Mouse (Mus musculus) stomach, embryonic 15.5 days (tissue): ENCODE results near the gene Gm10837. TPM values are rescaled to one million over a fixed set of nuclear protein-coding genes. Genes with fewer than 3 reads are reported as not detected.

Experiments used
- ATAC-seq: fragments of 200-750 bp; cut with Nextera tagmentation; 2 replicates; pipeline ENCODE4 v1.8.0; 2017; ENCODE audit warnings: low read depth, moderate number of reproducible peaks, moderate TSS enrichment; ENCODE audit not compliant: insufficient read depth, low FRiP score
- H3K27ac ChIP-seq: fragments of 300-500 bp; sonication (generic); 2 replicates; pipeline ENCODE4 v1.5.1; 2015; ENCODE audit warnings: mild to moderate bottlenecking, inconsistent platforms
- H3K27me3 ChIP-seq: fragments of 300-500 bp; sonication (generic); replicated peaks from 2 replicates; pipeline ENCODE4 v1.6.1; 2015; ENCODE audit warnings: inconsistent platforms
- H3K36me3 ChIP-seq: fragments of 300-500 bp; sonication (generic); 2 replicates; pipeline ENCODE4 v1.6.1; 2015; ENCODE audit warnings: inconsistent platforms
- H3K4me1 ChIP-seq: fragments of 300-500 bp; sonication (generic); 2 replicates; pipeline ENCODE4 v1.6.1; 2015; ENCODE audit warnings: inconsistent platforms
- H3K4me2 ChIP-seq: fragments of 300-500 bp; sonication (generic); 2 replicates; pipeline ENCODE4 v1.6.1; 2015; ENCODE audit warnings: mild to moderate bottlenecking, inconsistent platforms
- H3K4me3 ChIP-seq: fragments of 300-500 bp; sonication (generic); replicated peaks from 2 replicates; pipeline ENCODE4 v1.5.1; 2015; ENCODE audit warnings: inconsistent platforms
- H3K9ac ChIP-seq: fragments of 300-500 bp; sonication (generic); 2 replicates; pipeline ENCODE4 v1.6.1; 2015; ENCODE audit warnings: inconsistent platforms
- H3K9me3 ChIP-seq: fragments of 300-500 bp; sonication (generic); 2 replicates; pipeline ENCODE4 v1.6.1; 2016; ENCODE audit warnings: inconsistent platforms
- WGBS: fragments of 180-500 bp; shearing (Covaris S2); methylation state at CpG from one replicate; pipeline ENCODE4 v1.1.7; 2015; 5-methylcytosine and 5-hydroxymethylcytosine counted together
- polyA plus RNA-seq: library from polyadenylated mRNA; unstranded; fragments of >200 nt; fragmentation: Nextera tagmentation; extraction: Ambion mirVana; gene quantifications from 2 replicates; pipeline ENCODE4 v1.2.1, GENCODE M21; 2015

Gene Gm10837
- polyA plus RNA-seq, 1 experiment from 2014 or later, result not detected

DNA sequence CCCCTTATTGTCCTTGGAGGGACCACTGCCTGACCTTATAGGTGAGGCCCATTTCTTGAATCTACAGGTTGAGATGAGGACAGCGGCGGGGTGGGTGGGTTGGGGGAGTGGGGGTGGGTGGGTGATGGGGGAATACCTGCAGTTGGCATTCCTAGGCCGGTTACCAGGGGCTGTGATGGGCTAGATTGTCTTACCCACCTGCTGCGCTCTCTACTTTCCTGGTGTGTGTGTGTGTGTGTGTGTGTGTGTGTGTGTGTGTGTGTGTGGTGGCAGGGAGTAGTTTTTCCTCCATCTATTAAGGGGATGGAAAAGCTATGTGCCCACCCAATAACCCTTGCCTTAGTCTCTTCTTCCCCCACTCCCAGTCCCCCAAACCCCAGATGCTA, 5.9 kb upstream of the Gm10837 start:
- WGBS, result 5% methylated on average over 3 of the region's 4 CpGs
- peaks cover 75% of the 10 kb centered on the region for H3K27me3 ChIP-seq
- no peaks in the 10 kb centered on the region for H3K9me3 ChIP-seq
- no peak for ATAC-seq
- H3K9ac ChIP-seq, result no peak overlapping the region
- H3K36me3 ChIP-seq, result no peaks in the 10 kb centered on the region
- H3K27ac ChIP-seq, result no peak overlapping the region
- no peaks in the 10 kb centered on the region for H3K4me1 ChIP-seq
- H3K4me3 ChIP-seq, result no peak overlapping the region
- H3K4me2 ChIP-seq, result no peak overlapping the region

DNA sequence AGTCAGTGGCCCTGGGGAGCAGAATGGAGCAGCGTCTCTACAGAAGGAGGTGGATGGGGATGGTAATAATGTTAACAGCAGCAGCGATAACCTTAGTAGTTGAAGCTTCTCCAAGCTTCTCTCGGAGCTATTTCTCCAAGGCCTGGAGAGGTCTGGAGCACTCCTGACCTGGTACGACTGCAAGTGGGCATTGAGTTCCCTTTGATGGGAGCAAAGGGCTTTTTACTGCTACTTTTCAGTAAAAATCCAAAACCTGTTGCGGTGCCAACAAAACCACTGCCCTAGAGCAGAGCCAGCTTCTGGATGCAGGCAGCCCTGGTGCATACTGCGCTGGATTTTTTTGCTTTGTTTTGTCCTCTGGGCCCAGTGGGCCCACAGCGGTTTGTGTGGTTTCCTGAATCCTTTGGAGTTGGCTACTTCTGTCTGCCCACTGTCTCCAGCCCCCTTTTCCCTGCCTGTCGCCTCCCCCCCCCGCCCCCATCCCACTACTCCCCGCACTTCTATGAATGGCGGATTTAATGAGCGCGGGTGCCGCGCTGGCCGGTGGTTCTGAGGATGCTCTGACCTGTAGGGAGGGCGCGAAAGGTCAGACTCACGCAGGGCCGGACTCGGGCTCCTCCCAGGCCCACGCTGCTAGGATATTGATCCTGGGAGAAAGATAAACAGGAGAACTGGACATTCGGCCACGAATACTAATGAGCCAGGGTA, 5.4 kb upstream of the Gm10837 start:
- no peaks in the 10 kb centered on the region for H3K36me3 ChIP-seq
- H3K4me1 ChIP-seq, result no peaks in the 10 kb centered on the region
- H3K9me3 ChIP-seq, result no peaks in the 10 kb centered on the region
- H3K4me3 ChIP-seq, result no peak overlapping the region
- no peak overlapping the region for H3K4me2 ChIP-seq
- WGBS, result 2% methylated on average over 24 of the region's 24 CpGs
- no peak overlapping the region for H3K9ac ChIP-seq
- no peak overlapping the region for H3K27ac ChIP-seq
- H3K27me3 ChIP-seq, result peaks cover 75% of the 10 kb centered on the region
- ATAC-seq, result no peak

DNA sequence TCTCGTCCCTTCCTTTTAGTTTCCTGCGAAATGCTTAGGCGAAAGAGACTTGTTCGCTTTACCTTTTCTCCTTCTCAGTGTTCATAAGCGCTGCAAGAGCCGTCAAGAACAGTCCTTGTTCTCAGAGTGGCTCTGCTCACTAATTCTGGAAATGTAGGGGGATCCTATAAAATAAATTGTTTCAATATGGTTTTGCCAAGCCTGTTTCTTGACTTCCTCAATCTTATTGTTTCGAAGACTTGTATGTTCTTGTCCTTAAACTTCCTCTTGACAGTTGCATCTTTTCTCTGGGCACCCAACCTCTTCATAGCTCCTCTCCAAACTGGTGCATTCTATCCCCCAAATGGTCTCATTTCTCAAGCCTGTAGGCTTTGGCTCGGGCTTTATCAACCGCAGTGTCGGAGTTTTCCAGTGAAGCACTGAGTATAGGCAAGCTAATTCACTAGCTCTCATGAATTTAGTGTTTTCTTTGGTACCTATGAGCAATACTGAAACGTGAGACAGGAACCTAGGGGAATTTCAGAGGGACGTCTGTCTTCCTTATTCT, 4.7 kb upstream of the Gm10837 start:
- H3K4me1 ChIP-seq, result peaks cover 5% of the 10 kb centered on the region; the same call in 1 of the 2 replicates
- H3K4me2 ChIP-seq, result no peak overlapping the region
- no peak overlapping the region for H3K4me3 ChIP-seq
- no peak overlapping the region for H3K9ac ChIP-seq
- 4% methylated on average over 12 of the region's 12 CpGs for WGBS
- no peak overlapping the region for H3K27ac ChIP-seq
- H3K9me3 ChIP-seq, result no peaks in the 10 kb centered on the region
- H3K27me3 ChIP-seq, result peaks cover 73% of the 10 kb centered on the region
- ATAC-seq, result no peak
- H3K36me3 ChIP-seq, result no peaks in the 10 kb centered on the region

DNA sequence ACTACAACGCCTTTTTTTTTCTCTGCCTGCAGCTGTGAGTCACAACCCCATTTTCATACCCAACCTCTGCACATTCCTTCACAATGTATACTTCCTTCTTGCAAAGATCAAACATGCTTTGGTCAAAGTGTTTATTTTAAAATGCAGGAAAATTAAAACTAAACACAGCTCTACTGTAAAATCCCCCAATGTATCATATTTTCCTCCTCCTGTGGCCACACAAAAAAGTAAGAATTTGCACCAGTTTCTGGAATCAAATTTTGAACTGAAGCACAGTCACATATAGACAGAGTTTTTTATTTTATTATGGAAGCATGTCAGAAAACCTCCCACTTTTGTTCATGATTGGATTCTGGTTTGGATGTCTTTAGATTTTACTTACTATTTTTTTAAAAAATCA, 3.8 kb upstream of the Gm10837 start:
- H3K4me1 ChIP-seq, result peaks cover 6% of the 10 kb centered on the region; the same call in 1 of the 2 replicates
- no peak for ATAC-seq
- no peak overlapping the region for H3K9ac ChIP-seq
- no peak overlapping the region for H3K4me3 ChIP-seq
- WGBS, result 18% methylated on average over 1 of the region's 1 CpGs
- H3K9me3 ChIP-seq, result no peaks in the 10 kb centered on the region
- H3K27ac ChIP-seq, result no peak overlapping the region
- H3K36me3 ChIP-seq, result no peaks in the 10 kb centered on the region
- no peak overlapping the region for H3K4me2 ChIP-seq
- peaks cover 75% of the 10 kb centered on the region for H3K27me3 ChIP-seq

DNA sequence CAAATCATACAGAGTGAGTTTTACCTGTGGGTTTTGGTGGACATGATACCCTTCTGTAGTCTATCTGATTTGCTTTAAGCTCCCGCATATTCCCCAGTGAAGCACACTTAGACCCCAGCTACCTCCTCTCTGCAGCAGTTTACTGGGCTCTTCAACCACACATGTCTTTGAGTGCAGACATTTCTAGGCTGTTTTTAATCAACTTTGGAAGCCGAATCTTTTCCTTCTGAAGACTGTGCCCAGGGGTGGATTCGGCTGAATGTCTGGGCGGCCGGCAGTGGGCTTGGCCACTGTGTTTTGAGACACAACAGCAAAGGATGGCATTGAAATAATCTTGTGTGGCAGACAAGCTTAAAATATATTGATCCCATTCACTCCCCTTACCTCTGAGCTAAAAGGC, 3.0 kb upstream of the Gm10837 start:
- no peak overlapping the region for H3K4me3 ChIP-seq
- WGBS, result 7% methylated on average over 5 of the region's 5 CpGs

DNA sequence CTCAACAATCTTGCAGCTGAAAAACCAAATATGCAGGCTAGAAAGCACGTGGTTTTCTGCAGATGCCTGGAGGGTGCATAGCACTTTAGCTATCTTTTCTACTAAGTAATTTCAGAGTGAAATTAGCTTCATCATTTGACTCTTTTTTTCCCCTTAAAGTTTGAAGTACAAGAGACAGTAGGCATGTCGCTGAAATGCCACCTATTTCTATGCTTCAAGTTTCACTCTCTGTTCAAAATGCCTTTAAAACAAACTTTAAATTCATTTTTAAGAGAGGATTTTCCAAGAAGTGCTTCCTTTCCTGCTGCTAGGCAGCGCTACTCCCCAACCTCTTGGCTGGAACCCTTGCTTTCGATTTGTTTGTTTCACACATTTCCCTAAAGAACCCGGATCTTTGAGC, 1.3 kb upstream of the Gm10837 start:
- no peak overlapping the region for H3K4me3 ChIP-seq
- WGBS, result under 1% methylated on average over 5 of the region's 5 CpGs
- H3K4me2 ChIP-seq, result no peak overlapping the region
- H3K36me3 ChIP-seq, result no peaks in the 10 kb centered on the region
- no peak overlapping the region for H3K9ac ChIP-seq
- H3K27me3 ChIP-seq, result peaks cover 67% of the 10 kb centered on the region
- H3K27ac ChIP-seq, result no peak overlapping the region
- no peaks in the 10 kb centered on the region for H3K9me3 ChIP-seq
- peaks cover 6% of the 10 kb centered on the region; the same call in 1 of the 2 replicates for H3K4me1 ChIP-seq
- ATAC-seq, result no peak

More for the DNA sequence above, 3.0 kb upstream of the Gm10837 start:
- Histone ChIP-seq H3K4me2 (no peak overlapping the region), H3K9ac (no peak overlapping the region), H3K36me3 (no peaks in the 10 kb centered on the region), H3K27me3 (peaks cover 70% of the 10 kb centered on the region), H3K4me1 (peaks cover 6% of the 10 kb centered on the region; the same call in 1 of the 2 replicates), H3K9me3 (no peaks in the 10 kb centered on the region), H3K27ac (no peak overlapping the region)
- ATAC-seq, result no peak

DNA sequence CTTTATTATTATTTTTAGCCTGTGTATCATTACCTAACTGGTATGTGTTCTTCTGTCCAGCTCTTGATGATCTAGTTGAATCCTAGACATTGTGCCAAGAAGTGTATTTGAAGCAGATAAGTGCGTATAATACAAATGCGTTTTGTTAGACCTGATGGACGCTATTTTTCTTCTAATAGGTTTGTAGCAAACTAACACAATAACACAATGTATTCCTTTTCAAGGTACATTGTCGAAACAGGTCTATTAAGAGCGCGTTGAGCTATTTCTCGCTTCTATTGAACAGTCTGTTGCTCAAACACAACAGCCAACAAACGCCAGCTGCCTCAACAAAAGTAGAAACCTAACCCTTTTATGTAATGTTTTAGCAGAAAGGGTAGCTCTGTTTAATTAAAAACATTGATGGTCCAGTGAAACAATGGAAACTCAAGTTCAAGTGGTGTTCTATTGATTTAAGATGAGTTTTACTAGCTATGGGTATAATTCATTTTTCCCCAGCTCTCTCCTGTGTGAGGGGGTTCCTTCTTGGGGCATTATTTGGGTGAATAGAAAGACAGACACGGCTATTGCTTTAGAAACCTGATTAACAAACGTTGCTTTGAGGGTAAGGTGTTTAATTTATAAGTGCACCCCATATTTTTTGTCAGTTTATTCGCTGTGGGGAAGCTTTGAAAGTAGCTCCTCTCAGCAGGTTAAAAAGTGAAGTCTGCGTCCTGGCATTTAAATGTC, 536 bp upstream of the Gm10837 start:
- H3K27ac ChIP-seq, result no peak overlapping the region
- ATAC-seq, result no peak
- peaks cover 6% of the 10 kb centered on the region; the same call in 1 of the 2 replicates for H3K4me1 ChIP-seq
- H3K4me2 ChIP-seq, result no peak overlapping the region
- H3K36me3 ChIP-seq, result no peaks in the 10 kb centered on the region
- H3K4me3 ChIP-seq, result no peak overlapping the region
- H3K9ac ChIP-seq, result no peak overlapping the region
- no peaks in the 10 kb centered on the region for H3K9me3 ChIP-seq
- 6% methylated on average over 12 of the region's 12 CpGs for WGBS
- H3K27me3 ChIP-seq, result peaks cover 63% of the 10 kb centered on the region

DNA sequence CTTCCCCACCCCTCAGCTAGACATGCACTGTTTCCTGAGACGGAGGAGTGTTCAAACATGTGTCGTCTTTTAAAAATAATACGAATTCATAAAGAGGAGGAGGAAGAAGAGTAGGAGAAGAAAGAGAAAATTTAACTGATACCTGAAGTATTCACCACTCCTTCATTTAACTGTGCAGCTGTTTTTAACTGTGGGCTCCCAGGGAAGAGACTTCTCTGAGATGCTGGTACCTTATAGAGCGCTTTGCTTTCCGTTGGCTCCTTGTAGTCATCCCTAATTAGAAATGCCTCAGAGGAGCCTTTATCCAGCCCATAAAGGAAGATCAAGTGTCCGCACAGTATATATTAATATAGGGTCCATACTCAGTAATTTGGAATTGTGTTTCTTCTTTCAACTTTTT, 1.1 kb downstream of the Gm10837 start:
- no peak overlapping the region for H3K9ac ChIP-seq
- no peak overlapping the region for H3K4me3 ChIP-seq
- WGBS, result 73% methylated on average over 6 of the region's 6 CpGs
- H3K27ac ChIP-seq, result no peak overlapping the region
- no peak for ATAC-seq
- H3K4me1 ChIP-seq, result peaks cover 6% of the 10 kb centered on the region; the same call in 1 of the 2 replicates
- no peaks in the 10 kb centered on the region for H3K9me3 ChIP-seq
- H3K4me2 ChIP-seq, result no peak overlapping the region
- no peaks in the 10 kb centered on the region for H3K36me3 ChIP-seq
- peaks cover 46% of the 10 kb centered on the region for H3K27me3 ChIP-seq

DNA sequence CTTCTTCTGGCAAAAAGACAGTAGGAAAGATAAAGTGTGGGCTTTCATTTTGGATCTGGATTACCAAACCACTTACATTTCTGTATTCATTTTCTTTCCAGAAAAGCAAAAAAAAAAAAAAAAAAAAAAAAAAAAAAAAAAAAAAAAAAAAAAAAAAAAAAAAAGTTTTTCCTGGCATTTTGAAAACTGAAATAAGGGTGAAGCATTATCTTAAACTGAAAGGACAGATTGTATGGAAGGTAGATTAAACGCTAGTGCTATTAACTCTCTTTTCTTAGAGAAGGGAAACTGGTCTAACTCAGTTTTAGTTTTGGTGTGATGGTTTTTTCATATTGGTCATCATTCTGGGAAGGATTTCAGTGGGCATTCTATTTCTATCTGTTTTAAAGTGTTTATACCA, 1.6 kb downstream of the Gm10837 start:
- Histone ChIP-seq H3K9ac (no peak overlapping the region), H3K27me3 (peaks cover 45% of the 10 kb centered on the region)
- no peak for ATAC-seq

DNA sequence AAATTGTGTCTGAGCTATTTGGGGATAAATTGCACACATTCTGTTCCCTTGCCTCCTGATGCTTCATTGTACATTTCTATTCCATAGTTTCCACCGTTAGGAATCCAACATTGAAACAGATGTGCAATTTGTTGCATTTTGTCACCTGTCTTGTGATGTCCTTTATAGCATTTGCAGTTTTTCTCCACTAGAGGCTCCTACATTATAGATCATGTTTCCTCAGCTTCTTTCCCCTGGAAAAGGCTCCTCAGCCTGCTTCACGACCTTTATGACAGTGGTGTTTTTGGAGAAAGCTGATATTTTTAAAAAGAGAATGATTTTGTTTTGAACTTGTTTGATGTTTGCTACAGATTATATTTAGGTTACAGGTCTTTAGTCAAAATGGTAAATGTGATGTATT, 18.7 kb downstream of the Gm10837 start:
- no peaks in the 10 kb centered on the region for H3K9me3 ChIP-seq
- no peaks in the 10 kb centered on the region for H3K27me3 ChIP-seq
- H3K4me1 ChIP-seq, result no peaks in the 10 kb centered on the region
- no peak overlapping the region for H3K27ac ChIP-seq
- H3K36me3 ChIP-seq, result no peaks in the 10 kb centered on the region
- no peak overlapping the region for H3K4me2 ChIP-seq
- 22% methylated on average over 2 of the region's 2 CpGs for WGBS
- H3K4me3 ChIP-seq, result no peak overlapping the region
- H3K9ac ChIP-seq, result no peak overlapping the region
- ATAC-seq, result no peak

More for the DNA sequence above, 1.6 kb downstream of the Gm10837 start:
- Histone ChIP-seq H3K4me2 (no peak overlapping the region), H3K4me1 (peaks cover 6% of the 10 kb centered on the region; the same call in 1 of the 2 replicates), H3K4me3 (no peak overlapping the region), H3K27ac (no peak overlapping the region), H3K36me3 (no peaks in the 10 kb centered on the region), H3K9me3 (no peaks in the 10 kb centered on the region)
- WGBS, result 70% methylated on average over 1 of the region's 1 CpGs

DNA sequence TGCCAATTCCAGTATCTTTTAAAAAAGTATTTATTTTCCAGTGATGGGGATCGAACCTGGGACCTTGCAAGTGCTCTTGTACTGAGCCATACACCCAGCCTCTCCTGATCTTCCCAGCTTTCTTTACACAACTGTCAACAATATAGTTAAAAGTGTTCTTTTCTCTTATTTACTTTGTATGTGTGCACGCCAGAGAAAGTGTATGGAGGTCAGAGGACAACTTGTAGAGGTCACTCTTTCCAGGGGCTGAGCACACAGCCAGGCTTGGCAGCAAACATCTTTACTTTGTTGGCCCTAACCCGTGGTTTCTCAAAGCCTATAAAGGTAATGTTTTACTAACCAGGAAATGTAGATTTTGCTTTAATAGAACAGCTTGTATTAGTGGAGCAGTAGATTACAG, 21.1 kb downstream of the Gm10837 start:
- ATAC-seq, result peak; percentile 78
- H3K4me2 ChIP-seq, result no peak overlapping the region
- 43% methylated on average over 3 of the region's 3 CpGs for WGBS

DNA sequence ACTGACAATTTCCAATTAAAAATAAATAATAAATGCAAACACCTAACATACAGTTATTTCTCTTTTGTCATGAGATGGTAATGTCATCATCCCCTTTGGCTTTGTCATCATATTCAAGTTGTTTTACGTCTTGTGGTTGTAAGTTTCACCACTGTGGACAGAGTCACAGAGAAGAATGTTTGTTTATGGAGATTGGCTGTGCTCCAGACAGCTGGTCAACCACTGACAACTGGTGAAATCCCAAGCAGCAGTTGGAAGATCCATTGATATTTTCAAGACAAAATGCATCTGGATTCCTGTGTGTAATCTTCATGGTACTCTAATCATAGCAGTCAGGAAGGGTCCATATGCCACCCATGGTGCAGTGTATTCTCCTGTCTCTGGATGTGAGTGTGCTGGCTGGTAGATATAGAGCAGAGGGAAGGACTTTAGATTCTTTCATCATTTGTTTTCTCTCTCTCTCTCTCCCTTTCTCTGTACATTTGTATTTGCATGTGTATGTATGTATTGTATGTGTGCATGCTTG, 23.2 kb downstream of the Gm10837 start:
- Histone ChIP-seq H3K4me3 (no peak overlapping the region), H3K9me3 (no peaks in the 10 kb centered on the region), H3K4me2 (no peak overlapping the region), H3K27me3 (no peaks in the 10 kb centered on the region), H3K9ac (no peak overlapping the region), H3K36me3 (no peaks in the 10 kb centered on the region), H3K4me1 (no peaks in the 10 kb centered on the region), H3K27ac (no peak overlapping the region)
- 44% methylated on average over 1 of the region's 1 CpGs for WGBS
- no peak for ATAC-seq

More for the DNA sequence above, 21.1 kb downstream of the Gm10837 start:
- H3K27me3 ChIP-seq, result no peaks in the 10 kb centered on the region
- no peak overlapping the region for H3K9ac ChIP-seq
- no peaks in the 10 kb centered on the region for H3K36me3 ChIP-seq
- H3K4me1 ChIP-seq, result no peaks in the 10 kb centered on the region
- H3K9me3 ChIP-seq, result no peaks in the 10 kb centered on the region
- H3K4me3 ChIP-seq, result no peak overlapping the region
- H3K27ac ChIP-seq, result no peak overlapping the region
